Mouse (Mus musculus) kidney, adult 9 months (tissue): Measurements from ENCODE around the gene Trmt2b.
"Not testable (repeated sequence)": the region's sequence is repeated elsewhere in the genome, so short reads cannot be mapped to it uniquely, and the experiment has no call there.

Source experiments
- DNase-seq: peaks from one replicate; pipeline ENCODE4 v3.0.0; 2022

The Trmt2b gene

DNA sequence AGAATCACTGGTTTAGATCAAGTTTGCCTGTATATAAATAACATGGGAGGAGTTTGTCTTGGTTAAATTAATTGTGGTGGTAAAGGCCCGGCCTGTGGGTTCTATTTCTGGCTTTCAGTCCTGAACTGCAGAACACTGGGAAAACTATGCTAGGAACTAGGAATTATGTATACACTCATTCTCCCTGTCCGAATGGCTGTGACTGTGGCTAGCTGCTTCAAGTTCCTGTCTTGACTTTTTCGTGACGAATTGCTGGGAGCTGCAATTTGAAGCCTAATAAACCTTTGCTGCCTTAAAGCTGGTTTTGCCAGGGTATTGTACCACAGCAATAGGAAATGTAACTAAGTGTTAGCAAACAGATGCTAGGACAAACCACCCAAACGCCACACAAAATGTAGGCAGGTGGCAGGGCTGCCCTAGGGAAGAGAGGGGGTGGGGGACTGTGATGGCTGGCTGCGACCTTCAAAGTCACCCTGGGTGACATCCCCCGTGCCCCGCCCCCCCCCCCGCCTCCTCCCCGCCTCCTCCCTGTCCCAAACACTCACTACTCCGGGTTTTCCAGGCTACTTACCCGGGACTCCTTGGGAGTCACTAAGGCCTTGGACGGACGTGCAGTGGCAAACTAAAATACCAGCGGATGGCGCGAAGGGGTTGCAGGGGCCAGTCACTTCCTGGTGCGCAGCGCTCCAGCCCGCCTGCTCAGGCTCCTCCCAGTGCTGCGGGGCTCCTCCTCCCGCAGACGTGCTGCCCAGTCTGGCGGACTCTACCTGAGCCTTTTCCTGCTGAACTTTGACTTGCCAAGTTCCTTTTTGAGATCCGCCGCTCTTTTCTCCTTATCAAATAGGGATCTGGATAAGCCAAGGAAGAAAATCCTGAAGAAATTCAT, at the start of gene Trmt2b:
Trmt2b (minus strand) TSS at position 710 of the 886 bp plus-strand sequence.
- peak; percentile 83 for DNase-seq

DNA sequence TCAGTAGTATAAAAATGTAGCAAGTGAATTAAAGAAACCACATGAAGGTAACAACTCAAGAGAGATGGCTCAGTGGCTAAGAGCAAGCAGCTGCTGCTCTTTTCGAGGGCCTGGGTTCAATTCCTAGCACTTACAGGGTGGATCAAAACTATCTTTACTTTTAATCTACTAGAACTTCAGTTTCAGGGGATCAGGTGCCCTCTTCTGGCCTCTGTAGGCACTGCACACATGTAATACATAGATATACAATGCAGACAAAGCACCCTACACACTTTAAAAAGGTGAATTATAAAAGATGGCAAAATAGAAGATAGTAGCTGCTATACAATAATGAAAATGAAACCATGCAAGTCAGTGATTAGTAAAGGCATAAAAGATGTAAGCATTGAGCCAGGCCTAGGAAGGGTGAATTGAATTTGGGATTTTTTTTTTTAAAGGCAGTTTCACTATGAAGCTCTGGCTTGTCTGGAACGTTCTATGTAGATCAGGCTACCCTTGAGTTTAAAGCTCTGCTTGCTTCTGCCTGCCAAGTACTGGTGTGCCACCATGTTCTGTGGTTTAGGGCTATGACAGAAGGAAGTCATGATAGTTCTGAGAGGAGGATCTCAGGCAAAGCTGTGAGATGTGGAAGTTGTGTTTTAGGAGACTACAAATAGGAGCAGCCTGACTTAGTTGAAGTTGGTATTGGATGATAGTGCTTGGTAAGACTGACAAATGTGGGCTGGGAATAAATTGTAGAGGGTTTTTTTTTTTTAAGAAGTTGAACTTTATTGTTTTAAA, 42.6 kb upstream of the Trmt2b start:
- DNase-seq, result peak; percentile 44

DNA sequence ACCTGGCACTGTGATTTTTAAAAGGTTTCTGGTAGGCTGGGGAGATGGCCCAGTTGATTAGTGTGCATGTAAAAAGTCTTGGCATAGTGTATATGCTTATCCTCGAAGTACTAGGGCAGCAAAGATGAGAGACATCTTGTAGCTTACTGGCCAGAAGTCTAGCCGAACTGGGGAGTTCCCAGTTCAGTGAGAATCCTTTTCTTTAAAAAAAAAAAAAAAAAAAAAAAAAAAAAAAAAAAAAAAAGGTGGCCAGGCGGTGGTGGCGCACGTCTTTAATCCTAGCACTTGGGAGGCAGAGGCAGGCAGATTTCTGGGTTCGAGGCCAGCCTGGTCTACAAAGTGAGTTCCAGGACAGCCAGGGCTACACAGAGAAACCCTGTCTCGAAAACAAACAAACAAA, 34.4 kb upstream of the Trmt2b start:
- DNase-seq, result not testable (repeated sequence)

DNA sequence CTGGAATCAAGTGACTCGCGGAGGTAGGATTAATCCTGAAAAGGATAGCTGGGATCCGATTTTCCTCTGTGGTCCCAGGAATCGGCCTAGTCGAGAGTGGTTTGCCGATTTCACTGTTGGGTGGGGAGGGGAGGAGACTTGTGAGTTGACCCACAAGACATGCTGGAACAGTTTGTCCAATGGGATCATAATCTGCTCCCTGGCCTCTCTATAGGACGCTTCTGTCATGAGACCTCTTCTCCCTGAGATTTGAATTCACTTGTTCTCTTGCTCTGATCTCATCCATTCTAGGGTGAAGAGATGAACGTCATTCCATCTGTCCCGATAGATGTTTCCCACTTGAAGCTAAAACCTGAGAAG, 31.5 kb upstream of the Trmt2b start:
- no peak for DNase-seq

DNA sequence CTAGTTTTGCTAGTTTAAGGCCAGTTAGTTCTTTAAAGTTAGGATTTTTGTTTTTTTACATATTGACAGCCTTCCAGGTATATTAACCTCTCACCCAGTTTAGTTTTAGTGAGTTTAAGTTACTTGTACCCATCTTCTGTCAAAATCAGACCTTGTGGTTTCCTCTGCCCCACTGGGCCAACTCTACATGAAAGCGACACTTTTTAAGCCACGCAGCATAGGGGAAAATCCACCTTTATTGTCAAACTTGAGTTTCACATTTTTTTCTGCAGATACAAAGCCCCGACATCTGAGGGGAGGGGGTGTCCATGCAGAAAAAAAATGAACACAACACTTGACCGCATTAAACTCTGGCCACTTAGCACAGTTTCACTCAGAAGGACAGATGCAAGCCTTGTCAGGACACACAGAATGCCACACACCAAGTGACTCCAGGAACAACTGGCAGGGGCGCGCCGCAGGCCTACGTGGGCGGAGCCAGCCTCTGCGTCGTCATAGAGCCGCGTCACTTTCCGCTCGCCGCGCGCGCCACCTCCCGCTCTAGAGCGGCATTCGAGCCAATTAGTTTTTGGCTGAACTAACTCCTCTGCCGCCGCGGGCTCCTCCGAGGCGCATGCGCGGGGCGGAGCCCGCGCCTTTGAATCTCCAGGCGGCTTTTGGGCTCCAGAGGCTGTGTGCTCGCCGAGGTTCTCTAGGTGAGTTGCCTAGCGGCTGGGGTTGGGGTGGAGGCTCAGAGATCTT, 30.9 kb upstream of the Trmt2b start, which contains the start of gene Cenpi:
Cenpi (plus strand) TSS at position 551 of the 741 bp plus-strand sequence.
- DNase-seq, result peak; percentile 88

DNA sequence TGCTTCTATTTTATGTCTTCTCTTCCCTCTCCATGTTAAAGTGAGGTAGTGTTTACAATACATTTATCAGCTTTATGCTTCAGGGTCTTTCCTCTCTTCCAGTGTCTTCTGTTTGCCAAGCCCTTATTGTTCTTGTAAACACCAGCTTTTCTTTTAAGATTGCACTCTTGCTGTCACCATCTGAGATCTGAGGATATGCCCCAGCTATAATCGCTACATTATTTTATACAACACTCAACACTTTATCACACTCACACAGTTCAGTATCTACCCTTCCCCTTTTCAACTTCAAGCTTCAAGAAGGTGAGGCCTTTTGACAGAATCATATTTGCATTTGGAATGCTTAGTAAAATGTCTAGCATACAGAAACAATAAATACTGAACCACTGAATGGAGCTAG, 26.5 kb upstream of the Trmt2b start:
- DNase-seq, result no peak

DNA sequence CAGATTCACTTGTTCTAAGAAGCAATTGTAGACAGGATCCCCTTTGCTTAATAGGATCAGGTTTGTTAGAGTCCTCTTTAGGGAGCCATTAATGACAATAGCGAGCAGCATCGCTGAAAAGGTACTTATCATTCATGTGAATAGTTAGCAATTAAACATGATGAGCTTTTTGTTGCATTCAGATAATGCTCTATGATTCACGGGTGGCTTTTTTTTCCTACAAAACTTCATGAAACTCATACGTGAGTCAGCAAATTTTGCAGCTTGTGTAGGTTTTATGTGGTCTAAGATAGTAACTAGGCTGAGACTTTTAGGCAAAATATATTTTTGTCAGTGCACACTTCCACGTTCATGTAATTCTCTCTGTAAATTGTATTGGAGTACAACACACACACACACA, 23.4 kb upstream of the Trmt2b start:
- DNase-seq, result no peak

DNA sequence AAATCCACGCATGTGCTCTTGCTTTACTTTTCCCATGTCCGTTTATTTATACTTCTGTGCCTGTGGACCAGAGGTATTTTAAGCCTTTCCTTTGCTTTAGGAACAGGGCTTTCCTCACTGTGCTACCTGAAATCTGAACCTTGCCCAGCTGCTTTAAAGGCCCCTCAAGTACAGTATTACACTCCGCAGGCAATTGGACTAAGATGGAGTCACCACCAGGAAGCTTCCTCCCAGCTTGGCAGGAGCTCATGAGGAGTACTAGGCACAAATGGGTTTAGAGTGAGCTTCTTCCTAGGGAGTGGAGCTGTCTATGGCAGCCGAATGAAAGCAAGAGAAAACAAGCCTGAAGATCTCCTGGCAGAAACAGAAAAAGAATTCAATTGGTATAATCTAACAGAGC, 20.4 kb upstream of the Trmt2b start:
- DNase-seq, result no peak

DNA sequence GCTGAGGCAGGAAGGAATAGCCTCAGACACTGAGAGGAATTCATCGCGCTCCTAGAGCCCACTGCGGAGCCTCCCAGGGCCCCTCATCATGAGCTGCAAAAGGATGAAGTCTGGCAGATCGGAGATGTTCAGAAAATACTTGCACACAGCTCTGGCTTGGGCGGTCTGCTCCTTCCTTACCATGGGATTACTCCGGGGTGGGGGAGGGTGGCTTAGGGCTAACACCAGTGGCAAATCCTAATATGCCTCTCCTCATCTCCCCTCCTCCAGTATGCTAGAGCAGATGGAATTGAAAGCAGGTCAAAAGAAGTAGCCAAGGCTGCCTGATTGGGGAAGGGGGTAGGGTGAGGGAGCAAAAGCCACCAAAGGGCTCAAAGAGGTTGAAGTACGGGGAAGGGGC, 20.0 kb upstream of the Trmt2b start:
- DNase-seq, result no peak

DNA sequence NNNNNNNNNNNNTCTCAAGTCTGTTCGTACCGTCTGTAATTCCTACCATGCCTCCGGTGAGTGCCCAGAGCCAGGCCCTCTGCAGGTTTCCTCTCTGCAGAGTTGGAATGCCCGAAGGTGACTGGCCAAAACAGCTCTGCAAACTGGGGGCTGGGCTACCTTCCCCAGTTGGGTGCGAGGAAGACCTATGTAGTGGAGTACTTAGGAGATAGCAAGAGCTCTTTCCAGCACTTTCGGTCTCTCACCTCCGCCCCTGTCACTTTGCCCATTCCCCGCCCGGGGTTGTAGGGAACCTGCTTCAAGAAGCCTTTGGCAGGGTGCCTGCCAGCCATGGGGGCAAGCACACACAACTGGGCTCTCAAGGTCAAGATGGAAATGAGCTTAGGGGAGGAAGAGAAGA, 19.5 kb upstream of the Trmt2b start:
- peak; percentile 38 for DNase-seq

DNA sequence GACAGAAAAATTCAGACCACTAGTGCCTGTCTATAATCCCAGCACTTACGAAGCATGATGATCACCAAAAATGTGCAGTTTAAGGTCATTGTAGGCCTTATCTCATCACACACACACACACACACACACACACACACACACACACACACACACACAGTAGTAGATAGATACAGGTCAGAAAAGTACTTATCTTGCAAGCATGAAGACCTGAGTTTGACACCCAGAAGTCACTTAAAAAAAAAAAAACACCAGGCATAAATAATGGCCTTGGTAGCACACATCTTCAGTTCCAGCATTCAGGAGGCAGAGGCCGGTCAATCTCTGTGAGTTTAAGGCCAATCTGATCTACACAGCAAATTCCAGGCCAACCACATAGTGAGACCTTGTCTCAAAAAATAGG, 10.5 kb upstream of the Trmt2b start:
- no peak for DNase-seq

DNA sequence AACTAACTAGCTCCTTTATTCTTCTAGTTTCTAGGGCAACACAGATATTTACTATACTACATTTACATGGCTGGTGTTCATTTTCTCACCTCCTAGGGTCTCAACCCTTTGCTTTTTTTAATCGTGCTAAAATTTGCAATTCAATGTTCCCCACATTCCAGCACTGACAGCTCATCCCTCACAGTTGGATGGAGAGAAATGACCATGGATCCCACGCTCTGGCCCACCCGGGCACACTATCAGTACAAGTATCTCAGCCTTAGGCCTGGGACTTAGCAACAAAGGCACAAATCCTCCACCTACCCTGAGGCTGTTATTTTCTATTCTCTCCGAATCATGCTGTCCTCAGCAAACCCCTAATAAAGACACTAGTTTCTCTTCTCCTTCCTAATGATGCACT, 9.0 kb upstream of the Trmt2b start:
- DNase-seq, result no peak

DNA sequence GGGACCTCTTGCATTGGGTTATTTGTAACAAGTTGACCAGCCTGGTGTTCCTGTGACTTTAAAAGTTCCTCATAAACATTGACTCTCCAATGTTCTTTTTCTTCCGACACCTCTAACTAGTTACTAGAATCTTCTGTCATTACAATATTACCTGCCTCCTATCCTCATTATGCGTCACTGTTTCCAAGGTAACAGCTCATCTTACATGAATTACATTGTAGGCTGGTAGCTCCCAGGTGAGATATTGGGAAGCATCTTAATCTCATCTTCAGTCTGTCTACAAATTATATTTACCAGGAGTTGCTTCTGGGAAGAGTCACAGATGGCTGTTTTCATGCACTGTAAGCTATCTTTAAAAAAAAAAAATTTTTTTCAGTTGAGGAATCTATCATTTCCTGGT, 8.3 kb upstream of the Trmt2b start:
- DNase-seq, result no peak

DNA sequence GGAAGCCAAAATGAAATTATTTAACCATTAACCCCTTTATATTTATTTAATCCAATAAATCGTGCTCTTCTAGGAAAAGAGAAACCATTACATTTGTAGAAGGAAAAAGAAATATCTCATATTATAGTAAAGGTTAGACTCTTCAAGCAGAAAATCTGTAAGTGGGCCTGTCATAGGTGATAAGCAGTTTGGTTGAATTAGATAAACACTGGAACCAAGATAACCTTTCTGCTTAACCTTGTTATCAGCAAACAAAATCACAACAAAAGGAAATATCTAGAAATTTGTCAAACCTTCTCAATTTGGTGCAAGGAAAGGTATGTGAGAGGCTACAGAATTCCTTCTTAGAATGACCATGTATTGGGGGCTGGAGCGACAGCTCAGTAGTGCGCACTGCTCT, 3.7 kb upstream of the Trmt2b start:
- no peak for DNase-seq

DNA sequence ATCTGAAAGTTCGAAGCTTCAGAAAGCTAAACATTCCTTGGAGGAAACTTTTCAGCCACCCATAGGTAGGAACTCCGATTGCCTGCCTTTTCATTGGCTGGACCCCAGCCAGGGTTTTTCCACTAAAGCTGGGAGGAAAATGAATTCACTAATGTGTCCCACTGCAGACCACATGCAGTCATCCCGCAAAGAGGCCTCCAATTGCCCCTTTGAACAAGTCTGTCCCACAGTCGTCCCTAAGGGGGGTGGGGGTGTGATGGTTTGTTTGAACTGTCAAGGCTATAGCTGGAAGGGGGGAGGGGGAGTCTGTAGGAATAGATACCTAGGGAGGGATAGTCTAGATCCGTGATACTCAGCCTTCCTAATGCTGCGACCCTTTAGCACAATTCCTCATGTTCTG, 1.1 kb downstream of the Trmt2b start:
- peak; percentile 35 for DNase-seq

DNA sequence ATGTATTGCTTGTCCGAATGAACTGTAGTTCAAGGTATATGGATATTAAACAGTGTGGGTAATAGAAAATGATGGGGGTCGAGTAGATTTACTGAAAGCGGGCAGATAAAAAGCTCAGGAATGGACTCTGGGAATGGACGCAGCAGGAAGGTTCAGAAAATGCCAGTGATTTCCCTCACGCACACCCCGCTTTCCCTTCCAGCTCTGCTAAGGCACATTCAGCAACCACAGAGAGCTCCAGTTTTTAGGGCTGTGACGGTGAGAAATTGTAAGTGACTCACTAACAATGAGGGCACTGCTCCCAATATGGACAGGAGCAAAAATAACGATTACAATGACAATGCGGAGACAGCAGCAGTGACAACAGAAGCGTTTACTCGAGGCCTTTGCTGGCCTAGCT, 14.7 kb downstream of the Trmt2b start:
- no peak for DNase-seq

DNA sequence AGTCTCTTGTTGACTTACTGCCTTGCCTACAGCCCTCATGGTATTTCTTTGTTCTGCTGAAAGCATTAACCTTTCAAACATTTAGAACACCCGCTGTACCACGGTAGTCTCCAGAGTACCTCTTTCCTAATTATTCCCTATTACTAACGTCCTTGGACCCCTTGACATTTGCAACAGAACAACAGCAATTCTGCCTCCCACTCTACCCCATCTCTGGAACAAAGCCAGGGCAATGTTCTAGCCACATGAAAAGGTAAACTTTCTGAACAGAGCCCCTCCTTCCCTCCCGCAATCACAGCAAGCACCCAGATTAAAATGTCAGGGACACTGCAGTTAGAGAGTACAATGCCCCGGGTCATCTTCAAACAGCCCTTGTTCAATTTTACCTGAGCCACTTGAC, 15.6 kb downstream of the Trmt2b start:
- no peak for DNase-seq

DNA sequence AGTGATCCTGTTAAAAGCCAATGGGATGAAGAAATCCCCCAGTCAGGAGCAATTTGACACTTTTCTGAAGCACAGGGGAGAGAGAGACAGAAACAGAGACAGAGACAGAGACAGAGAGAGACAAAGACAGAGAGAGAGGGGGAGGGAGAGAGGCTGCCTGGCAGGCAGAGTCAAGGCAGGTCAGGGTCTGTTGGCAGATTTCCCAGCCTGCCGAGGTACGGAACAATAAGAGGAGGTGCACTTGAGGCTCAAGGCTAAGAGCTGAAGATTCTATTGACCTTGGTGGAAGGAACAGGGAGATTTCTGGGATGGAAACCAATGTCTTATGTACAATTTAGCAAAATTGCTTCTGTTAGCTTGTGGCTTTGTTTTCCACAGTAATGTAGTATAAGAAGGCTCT, 28.6 kb downstream of the Trmt2b start:
- no peak for DNase-seq

DNA sequence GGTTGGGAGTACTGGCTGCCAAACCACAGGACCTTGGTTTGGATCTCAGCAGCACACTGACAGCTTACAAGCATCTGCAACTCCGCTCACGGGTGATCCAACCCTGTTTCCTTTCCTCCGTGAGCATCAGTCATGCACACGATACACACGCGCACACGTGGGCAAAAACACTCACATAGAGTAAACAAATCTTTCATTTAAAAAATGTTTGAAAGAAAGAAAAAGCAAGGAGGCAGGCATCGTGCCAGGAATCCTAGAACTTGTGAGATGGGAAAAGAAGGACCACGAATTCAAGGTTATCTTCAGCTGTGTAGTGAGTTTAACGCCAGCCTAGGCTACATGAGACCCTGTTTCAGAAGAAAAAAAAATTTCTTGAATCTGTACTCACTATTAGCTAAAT, 30.8 kb downstream of the Trmt2b start:
- DNase-seq, result no peak

DNA sequence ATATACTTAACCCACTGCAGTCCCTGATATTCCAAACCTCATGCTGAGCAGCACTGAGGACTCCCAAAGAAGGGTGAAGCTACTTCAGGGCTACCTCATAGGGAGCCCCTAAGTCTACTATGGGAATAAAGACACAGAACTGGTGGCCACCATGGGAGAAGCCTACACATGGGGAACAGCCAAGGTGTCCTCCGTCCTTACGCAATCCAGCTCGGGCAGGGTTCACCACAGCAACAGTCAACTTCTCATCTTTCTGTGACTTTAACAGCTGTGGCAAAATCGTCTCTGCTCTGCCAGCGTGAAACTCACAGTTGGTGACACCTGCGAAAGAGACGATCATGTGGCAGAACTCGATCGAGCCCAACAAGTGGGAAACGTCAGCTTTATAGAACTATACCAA, 38.5 kb downstream of the Trmt2b start:
- DNase-seq, result no peak

DNA sequence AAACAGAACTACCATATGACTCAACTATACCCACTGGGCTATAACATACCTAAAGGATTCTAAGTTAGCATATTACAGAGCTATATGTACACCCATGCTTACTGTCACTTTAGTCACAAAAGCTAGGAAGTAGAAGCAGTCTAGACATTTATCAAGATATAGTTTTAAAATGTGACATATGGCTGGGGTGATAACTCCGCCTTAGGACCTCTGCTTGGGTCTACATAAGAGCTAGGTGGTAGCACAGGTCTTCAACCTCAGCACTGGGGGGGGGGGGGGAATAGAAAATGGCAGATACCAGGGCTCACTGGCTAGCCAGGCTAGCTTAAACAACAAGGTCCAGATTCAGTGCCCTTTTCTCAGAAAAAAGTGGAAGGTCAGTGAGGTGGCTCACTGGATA, 43.7 kb downstream of the Trmt2b start:
- DNase-seq, result no peak

DNA sequence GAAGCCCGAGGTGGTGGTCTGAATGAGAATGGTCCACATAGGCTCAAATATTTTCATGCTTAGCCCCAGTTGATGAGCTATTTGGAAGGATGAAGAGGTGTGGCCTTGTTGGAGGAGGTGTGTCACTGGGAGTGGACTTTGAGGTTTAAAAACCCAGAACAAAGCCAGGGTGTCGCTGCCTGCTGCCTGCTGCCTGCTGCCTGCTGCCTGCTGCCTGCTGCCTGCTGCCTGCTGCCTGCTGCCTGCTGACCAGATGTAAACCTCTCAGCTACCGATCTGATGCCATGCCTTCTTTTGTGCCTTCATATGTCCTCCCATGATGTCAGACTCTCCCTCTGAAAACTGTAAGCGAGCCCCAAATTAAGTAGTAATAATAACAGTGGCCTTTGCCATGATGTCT, 54.9 kb downstream of the Trmt2b start, which contains the start of gene Nox1:
Nox1 (minus strand) TSS at position 101 of the 400 bp plus-strand sequence.
- DNase-seq, result no peak

DNA sequence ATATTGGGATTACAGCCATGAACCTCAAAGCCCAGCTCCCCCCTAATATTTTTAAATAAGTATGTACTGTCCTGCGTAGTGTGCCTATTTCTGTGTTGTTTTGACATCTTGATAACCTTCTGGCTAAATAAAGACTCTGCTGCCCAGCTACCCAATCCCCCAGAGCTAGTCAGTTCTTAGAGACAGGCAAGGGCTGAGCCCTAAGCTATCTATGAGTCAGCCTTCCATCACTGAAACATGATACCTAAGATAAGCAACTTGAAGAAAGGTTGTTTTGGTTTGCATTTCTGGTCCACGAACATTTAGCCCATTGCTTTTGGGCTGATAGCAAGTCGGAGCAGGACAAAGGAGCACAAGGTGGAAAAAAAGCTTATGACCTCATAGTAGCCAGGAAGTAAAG, 56.2 kb downstream of the Trmt2b start:
- DNase-seq, result no peak

DNA sequence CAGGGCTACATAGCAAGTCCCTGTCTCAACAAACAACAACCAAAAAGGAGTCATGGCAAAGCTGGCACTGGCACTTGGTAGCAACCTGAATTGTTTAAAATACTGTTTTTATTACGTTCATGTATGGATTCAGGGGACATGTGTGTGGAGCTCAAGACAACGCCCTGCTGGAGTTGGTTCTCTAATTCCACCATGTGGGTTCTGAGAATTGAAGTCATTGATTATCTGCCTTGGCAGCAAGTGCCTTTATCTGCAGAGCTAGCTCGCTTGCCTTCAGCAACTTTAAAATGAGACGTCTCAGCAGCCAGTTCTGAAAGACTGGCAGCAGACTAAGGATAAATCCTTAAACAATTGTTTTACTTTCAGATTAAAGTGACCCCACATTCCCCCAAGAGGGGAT, 58.6 kb downstream of the Trmt2b start:
- no peak for DNase-seq
